Mouse (Mus musculus) lung, adult 2 months (tissue): ENCODE results near the gene Otp.

Source experiments
- CTCF ChIP-seq: fragments of 200-500 bp; IDR thresholded peaks from 2 replicates; pipeline ENCODE4 v1.5.1; 2011; ENCODE audit warnings: mild to moderate bottlenecking, low read length, control low read depth; ENCODE audit not compliant: insufficient read depth
- POLR2A ChIP-seq: fragments of 200-500 bp; IDR thresholded peaks from 2 replicates; pipeline ENCODE4 v1.6.1; 2011; ENCODE audit warnings: low read depth, mild to moderate bottlenecking, control low read depth, low read length, borderline replicate concordance; ENCODE audit errors: extremely low read depth

- no peak for TF ChIP-seq CTCF
- TF ChIP-seq POLR2A = no peak
Measured at GRCm38 (mm10) chr13:94862491-94863230, 12.7 kb upstream of the Otp start.
